Mouse (Mus musculus): ENCODE measurements around the gene Smyd3. TPM values are rescaled to one million over a fixed set of nuclear protein-coding genes. Genes with fewer than 3 reads are reported as not detected.
A peak's percentile ranks its signal among the peaks of the same experiment; 100 is the strongest.

Smyd3 gene
- polyA plus RNA-seq, 1 experiment from 2014 or later: 13.7 TPM

GRCm38 (mm10) chr1:179072406-179072805 lies 445.4 kb downstream of the Smyd3 start:
- whole genome bisulfite sequencing: 54% methylated on average over 1 of the region's 1 CpGs
- H3K4me2 ChIP-seq: no peak overlapping the region
- no peaks in the 10 kb centered on the region for H3K9me3 ChIP-seq (replicated peaks)
- no peak for ATAC-seq
- no peak overlapping the region for H3K4me3 ChIP-seq
- H3K27me3 ChIP-seq: peaks cover 51% of the 10 kb centered on the region
- H3K36me3 ChIP-seq (ENCODE audit: poor library complexity, severe bottlenecking): no peaks in the 10 kb centered on the region
- no peak overlapping the region for H3K9ac ChIP-seq
- H3K4me1 ChIP-seq: peaks cover 16% of the 10 kb centered on the region
- no peak overlapping the region for H3K27ac ChIP-seq

GRCm38 (mm10) chr1:179068990-179069389 lies 448.9 kb downstream of the Smyd3 start:
- peaks cover 18% of the 10 kb centered on the region for H3K4me1 ChIP-seq

GRCm38 (mm10) chr1:179065294-179065601 lies 452.6 kb downstream of the Smyd3 start:
- 68% methylated on average over 2 of the region's 2 CpGs for WGBS
- H3K9ac ChIP-seq: no peak overlapping the region
- H3K4me2 ChIP-seq: no peak overlapping the region
- H3K27me3 ChIP-seq: peaks cover 6% of the 10 kb centered on the region; the same call in 1 of the 2 replicates
- no peaks in the 10 kb centered on the region for H3K36me3 ChIP-seq (ENCODE audit: poor library complexity, severe bottlenecking)
- no peak overlapping the region for H3K27ac ChIP-seq
- no peak overlapping the region for H3K4me3 ChIP-seq
- no peak for ATAC-seq
- no peaks in the 10 kb centered on the region for H3K9me3 ChIP-seq (replicated peaks)
- peaks cover 31% of the 10 kb centered on the region for H3K4me1 ChIP-seq

More at GRCm38 (mm10) chr1:179068990-179069389, 448.9 kb downstream of the Smyd3 start:
- H3K9ac ChIP-seq: no peak overlapping the region
- no peaks in the 10 kb centered on the region for H3K9me3 ChIP-seq (replicated peaks)
- H3K27me3 ChIP-seq: peaks cover 23% of the 10 kb centered on the region; the same call in 1 of the 2 replicates
- no peak overlapping the region for H3K27ac ChIP-seq
- H3K4me2 ChIP-seq: no peak overlapping the region
- ATAC-seq: no peak
- no peaks in the 10 kb centered on the region for H3K36me3 ChIP-seq (ENCODE audit: poor library complexity, severe bottlenecking)
- H3K4me3 ChIP-seq: no peak overlapping the region
- 89% methylated on average over 1 of the region's 1 CpGs for WGBS

- no peak overlapping the region for H3K4me3 ChIP-seq
- no peaks in the 10 kb centered on the region for H3K9me3 ChIP-seq (replicated peaks)
- peaks cover 34% of the 10 kb centered on the region for H3K4me1 ChIP-seq
- H3K36me3 ChIP-seq (ENCODE audit: poor library complexity, severe bottlenecking): no peaks in the 10 kb centered on the region
- H3K27ac ChIP-seq: no peak overlapping the region
- 0 out of 2 replicates have a peak, but pooled peaks cover 3% of the 10 kb centered on the region for H3K27me3 ChIP-seq
- WGBS: 79% methylated on average over 14 of the region's 14 CpGs
- no peak overlapping the region for H3K9ac ChIP-seq
- H3K4me2 ChIP-seq: no peak overlapping the region
- ATAC-seq: no peak
Measured at GRCm38 (mm10) chr1:179064601-179065293, 453.1 kb downstream of the Smyd3 start.

GRCm38 (mm10) chr1:179061759-179062168 lies 456.1 kb downstream of the Smyd3 start:
- H3K36me3 ChIP-seq (ENCODE audit: poor library complexity, severe bottlenecking): no peaks in the 10 kb centered on the region
- H3K4me1 ChIP-seq: peaks cover 34% of the 10 kb centered on the region
- no peaks in the 10 kb centered on the region for H3K9me3 ChIP-seq (replicated peaks)
- H3K27ac ChIP-seq: peak overlapping the region; percentile 38; the same call in 1 of the 2 replicates
- ATAC-seq: peak; percentile 76
- H3K4me3 ChIP-seq: no peak overlapping the region
- H3K27me3 ChIP-seq: no peaks in the 10 kb centered on the region
- WGBS: 13% methylated on average over 9 of the region's 9 CpGs
- no peak overlapping the region for H3K9ac ChIP-seq
- peak overlapping the region; percentile 24; the same call in 1 of the 2 replicates for H3K4me2 ChIP-seq

GRCm38 (mm10) chr1:179061053-179061452 lies 456.8 kb downstream of the Smyd3 start:
- Histone ChIP-seq H3K36me3 (ENCODE audit: poor library complexity, severe bottlenecking) (no peaks in the 10 kb centered on the region), H3K4me1 (peaks cover 34% of the 10 kb centered on the region), H3K27ac (no peak overlapping the region), H3K9me3 (replicated peaks) (no peaks in the 10 kb centered on the region), H3K4me3 (no peak overlapping the region), H3K9ac (no peak overlapping the region), H3K27me3 (no peaks in the 10 kb centered on the region), H3K4me2 (no peak overlapping the region)
- 73% methylated on average over 4 of the region's 4 CpGs for WGBS
- 0 out of 2 replicates have a peak, but pooled peaks have one; percentile 25 for ATAC-seq

GRCm38 (mm10) chr1:179060113-179060955 lies 457.5 kb downstream of the Smyd3 start:
- WGBS: 50% methylated on average over 18 of the region's 18 CpGs
- peak; percentile 34; the same call in 1 of the 2 replicates for ATAC-seq
- no peak overlapping the region for H3K4me3 ChIP-seq
- H3K4me1 ChIP-seq: peaks cover 33% of the 10 kb centered on the region
- H3K27me3 ChIP-seq: no peaks in the 10 kb centered on the region
- H3K9ac ChIP-seq: no peak overlapping the region
- H3K27ac ChIP-seq: no peak overlapping the region
- no peaks in the 10 kb centered on the region for H3K9me3 ChIP-seq (replicated peaks)
- H3K36me3 ChIP-seq (ENCODE audit: poor library complexity, severe bottlenecking): no peaks in the 10 kb centered on the region
- H3K4me2 ChIP-seq: no peak overlapping the region

GRCm38 (mm10) chr1:179059286-179060112 lies 458.3 kb downstream of the Smyd3 start:
- ATAC-seq: no peak
- Histone ChIP-seq H3K4me2 (no peak overlapping the region), H3K4me1 (peaks cover 28% of the 10 kb centered on the region), H3K9ac (no peak overlapping the region), H3K27ac (no peak overlapping the region), H3K27me3 (no peaks in the 10 kb centered on the region), H3K4me3 (no peak overlapping the region), H3K9me3 (replicated peaks) (no peaks in the 10 kb centered on the region), H3K36me3 (ENCODE audit: poor library complexity, severe bottlenecking) (no peaks in the 10 kb centered on the region)
- 85% methylated on average over 15 of the region's 15 CpGs for WGBS

- no peak for ATAC-seq
- Histone ChIP-seq H3K36me3 (ENCODE audit: poor library complexity, severe bottlenecking) (no peaks in the 10 kb centered on the region), H3K4me3 (no peak overlapping the region), H3K4me2 (no peak overlapping the region), H3K4me1 (peaks cover 28% of the 10 kb centered on the region), H3K9me3 (replicated peaks) (no peaks in the 10 kb centered on the region), H3K27me3 (no peaks in the 10 kb centered on the region), H3K9ac (no peak overlapping the region), H3K27ac (no peak overlapping the region)
- WGBS: 81% methylated on average over 4 of the region's 4 CpGs
Measured at GRCm38 (mm10) chr1:179058675-179059074, 459.2 kb downstream of the Smyd3 start.

GRCm38 (mm10) chr1:179055760-179056159 lies 462.1 kb downstream of the Smyd3 start:
- Histone ChIP-seq H3K27ac (no peak overlapping the region), H3K27me3 (peaks cover 3% of the 10 kb centered on the region; the same call in 1 of the 2 replicates), H3K9me3 (replicated peaks) (no peaks in the 10 kb centered on the region), H3K4me1 (peaks cover 8% of the 10 kb centered on the region), H3K4me3 (no peak overlapping the region), H3K36me3 (ENCODE audit: poor library complexity, severe bottlenecking) (no peaks in the 10 kb centered on the region), H3K9ac (no peak overlapping the region), H3K4me2 (no peak overlapping the region)
- 87% methylated on average over 3 of the region's 3 CpGs for WGBS
- ATAC-seq: no peak

- no peaks in the 10 kb centered on the region for H3K36me3 ChIP-seq (ENCODE audit: poor library complexity, severe bottlenecking)
- no peak overlapping the region for H3K27ac ChIP-seq
- no peak for ATAC-seq
- no peak overlapping the region for H3K9ac ChIP-seq
- H3K4me2 ChIP-seq: no peak overlapping the region
- 79% methylated on average over 7 of the region's 7 CpGs for WGBS
- peaks cover 5% of the 10 kb centered on the region; the same call in 1 of the 2 replicates for H3K27me3 ChIP-seq
- no peaks in the 10 kb centered on the region for H3K9me3 ChIP-seq (replicated peaks)
- H3K4me1 ChIP-seq: no peaks in the 10 kb centered on the region
- no peak overlapping the region for H3K4me3 ChIP-seq
Measured at GRCm38 (mm10) chr1:179054385-179055116, 463.3 kb downstream of the Smyd3 start.

Data from forebrain, embryonic 13.5 days (tissue).